Mouse (Mus musculus) layer of hippocampus, adult 2 months (tissue): Measurements from ENCODE around the gene Gdi1. TPM values are rescaled to one million over a fixed set of nuclear protein-coding genes. Genes with fewer than 3 reads are reported as not detected.
"Not testable (repeated sequence)": the region's sequence is repeated elsewhere in the genome, so short reads cannot be mapped to it uniquely, and the experiment has no call there.

Source experiments
- DNase-seq, 2 experiments: peaks; one replicate each; pipeline ENCODE4 v3.0.0; 2022; ENCODE audit warnings: low spot score in 2 of 2
- H3K27ac ChIP-seq: fragments of 200-600 bp; 2 replicates; pipeline ENCODE4 v1.8.1; 2022
- H3K4me3 ChIP-seq: fragments of 200-600 bp; 2 replicates; pipeline ENCODE4 v1.8.1; 2022; ENCODE audit warnings: mild to moderate bottlenecking
- CTCF ChIP-seq: fragments of 200-600 bp; conservative IDR thresholded peaks from 2 replicates; pipeline ENCODE4 v1.8.1; 2022; ENCODE audit warnings: antibody characterized with exemption, mild to moderate bottlenecking, moderate library complexity
- microRNA-seq, 2 experiments: library from miRNA; unstranded; fragments of <30 nt; microRNA quantifications; one replicate each; pipeline ENCODE4 v1.2.0; 2021
- total RNA-seq, 2 experiments: library from RNA; stranded (reverse); gene quantifications; 2 replicates each; pipeline ENCODE4 v1.2.3; 2021

The Gdi1 gene
- total RNA-seq, 2 experiments from 2014 or later: 620 to 624 TPM

DNA sequence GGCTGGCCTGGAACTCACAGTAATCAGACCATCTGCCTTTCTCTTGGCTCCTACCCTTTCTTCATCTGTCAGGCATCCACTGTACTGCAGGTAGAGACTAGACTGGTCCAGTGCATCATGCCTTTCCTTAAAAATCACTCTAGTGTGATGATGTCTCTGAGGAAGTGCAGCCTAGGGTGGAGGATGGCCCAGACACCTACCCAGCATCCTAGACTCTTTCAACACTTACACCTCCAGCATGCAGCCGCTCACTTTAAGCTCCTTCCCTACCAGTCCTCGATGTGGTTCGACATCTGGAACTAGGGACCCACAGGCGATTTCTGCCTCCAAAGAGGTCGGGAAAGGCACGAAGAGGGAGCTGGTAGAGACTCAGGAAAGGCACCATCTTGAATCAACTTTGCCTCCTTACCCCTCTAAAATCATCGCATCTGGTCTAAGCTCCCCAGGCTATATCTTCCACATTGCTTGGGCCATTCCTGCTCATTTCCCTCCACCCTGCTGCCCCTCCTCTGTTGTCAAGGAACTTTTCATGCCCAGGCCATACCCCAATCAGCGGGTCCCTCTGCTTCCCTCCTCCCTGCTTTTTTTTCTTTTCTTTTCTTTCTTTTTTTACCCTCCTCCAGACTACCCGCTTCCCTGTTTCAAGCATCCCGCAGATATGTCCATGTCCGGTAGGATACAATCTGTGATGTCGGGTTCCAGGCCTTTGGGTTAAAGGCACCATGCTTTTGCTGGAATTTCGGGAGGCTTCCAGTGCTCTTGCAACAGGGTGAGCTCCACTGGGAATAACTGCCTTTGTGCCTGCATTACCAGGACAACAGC lies 48.1 kb downstream of the Gdi1 start:
- TF ChIP-seq CTCF: no peak
- no peak for DNase-seq
- H3K4me3 ChIP-seq: peak overlapping the region; percentile 63
- peak overlapping the region; percentile 84 for H3K27ac ChIP-seq

DNA sequence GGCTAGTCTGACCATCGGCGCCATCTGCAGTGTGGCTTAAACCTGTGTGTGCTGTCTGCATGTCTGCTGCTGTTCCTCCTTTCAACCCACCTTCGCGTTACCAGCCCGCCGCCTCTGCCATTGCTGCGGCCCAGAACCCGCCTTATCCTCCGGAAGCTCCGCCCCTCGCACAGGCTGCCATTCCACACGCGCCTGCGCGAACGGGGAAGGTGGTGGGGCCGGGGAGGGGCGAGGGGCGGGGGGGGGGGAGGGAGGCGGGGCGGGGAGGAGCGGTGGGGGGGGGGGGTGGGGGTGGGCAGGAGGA lies 48.6 kb downstream of the Gdi1 start, which contains the start of gene Lage3:
Gene Lage3, minus strand, starts transcription at position 152 of the 304 bp plus-strand sequence.
- peak; percentile 72 to 81 for DNase-seq
- no peak for TF ChIP-seq CTCF
- H3K4me3 ChIP-seq: peak within 1 kb of the TSS; percentile 63
- H3K27ac ChIP-seq: peak within 1 kb of the TSS; percentile 84

GRCm38 (mm10) chrX:74357069-74357468 lies 52.3 kb downstream of the Gdi1 start:
- DNase-seq, H3K4me3 ChIP-seq, H3K27ac ChIP-seq: not testable (repeated sequence)

GRCm38 (mm10) chrX:74359171-74359570 lies 54.4 kb downstream of the Gdi1 start:
- no peak for TF ChIP-seq CTCF
- Histone ChIP-seq H3K4me3 (no peak overlapping the region), H3K27ac (no peak overlapping the region)
- no peak for DNase-seq

Small RNA genes within 50 kb of the gene (microRNA-seq; reads per million reads assigned to microRNA genes)
- 0 reads per million in 2 experiments for gene Mir7091
- gene Mir7092: 0 reads per million in 2 experiments

Other genes with a start within 250 kb of the Gdi1 start
- gene Opn1mw, start 177.5 kb upstream of the Gdi1 start, total RNA-seq: 1 to 10 TPM in 1 of 2 experiments, not detected in 1; 1.1 TPM
- 10 to 100 TPM; 90.6 to 94.2 TPM for gene Mecp2, start 169.6 kb upstream of the Gdi1 start, total RNA-seq
- not detected for gene Tex28, start 137.2 kb upstream of the Gdi1 start, total RNA-seq
- gene Tktl1, start 127.7 kb upstream of the Gdi1 start, total RNA-seq: under 1 TPM in 1 of 2 experiments, not detected in 1; 0.17 TPM
- 10 to 100 TPM; 77.1 to 78.0 TPM for gene Flna, start 55.2 kb upstream of the Gdi1 start, total RNA-seq
- 10 to 100 TPM; 31.8 to 39.5 TPM for gene Emd, start 50.3 kb upstream of the Gdi1 start, total RNA-seq
- gene Rpl10, start 34.2 kb upstream of the Gdi1 start, total RNA-seq: 100 to 1,000 TPM; 137 to 175 TPM
- 10 to 100 TPM; 61.4 to 71.4 TPM for gene Taz, start 23.1 kb upstream of the Gdi1 start, total RNA-seq
- gene Dnase1l1, start 22.7 kb upstream of the Gdi1 start, total RNA-seq: 1 to 10 TPM; 1.6 to 2.1 TPM
- 100 to 1,000 TPM; 306 to 330 TPM for gene Atp6ap1, start 7.9 kb upstream of the Gdi1 start, total RNA-seq
- gene Fam50a, start 8.0 kb downstream of the Gdi1 start, total RNA-seq: 10 to 100 TPM; 28.1 to 33.7 TPM
- gene Plxna3, start 24.1 kb downstream of the Gdi1 start, total RNA-seq: 10 to 100 TPM; 31.5 to 32.0 TPM
- gene Lage3, start 48.6 kb downstream of the Gdi1 start, total RNA-seq: 10 to 100 TPM; 23.3 to 27.3 TPM
- 10 to 100 TPM; 61.1 to 65.1 TPM for gene Ubl4a, start 68.2 kb downstream of the Gdi1 start, total RNA-seq
- gene Slc10a3, start 68.4 kb downstream of the Gdi1 start, total RNA-seq: 1 to 10 TPM; 2.8 to 3.1 TPM
- gene Fam3a, start 88.3 kb downstream of the Gdi1 start, total RNA-seq: 10 to 100 TPM; 18.3 to 23.8 TPM
- gene Ikbkg, start 88.3 kb downstream of the Gdi1 start, total RNA-seq: 10 to 100 TPM; 49.9 to 51.7 TPM
- 10 to 100 TPM; 27.1 to 30.2 TPM for gene G6pdx, start 124.2 kb downstream of the Gdi1 start, total RNA-seq
- gene Gm6880, start 176.4 kb downstream of the Gdi1 start, total RNA-seq: not detected